Mouse (Mus musculus) heart, adult 2 months (tissue): ENCODE results near the gene Scg3. TPM values are rescaled to one million over a fixed set of nuclear protein-coding genes. Genes with fewer than 3 reads are reported as not detected.

Source experiments
- DNase-seq, 2 experiments: peaks; one replicate each; pipeline ENCODE4 v3.0.0; 2021
- H3K27ac ChIP-seq: fragments of 200-600 bp; 2 replicates; pipeline ENCODE4 v1.8.1; 2022
- H3K27me3 ChIP-seq: fragments of 200-500 bp; 2 replicates; pipeline ENCODE4 v1.6.1; 2012; ENCODE audit warnings: mild to moderate bottlenecking, low read length, inconsistent platforms, mixed read lengths; ENCODE audit not compliant: control insufficient read depth, insufficient read depth
- H3K36me3 ChIP-seq: fragments of 200-500 bp; 2 replicates; pipeline ENCODE4 v1.6.1; 2012; ENCODE audit warnings: low read length, inconsistent platforms; ENCODE audit not compliant: control insufficient read depth, insufficient read depth
- H3K4me1 ChIP-seq: fragments of 200-500 bp; 2 replicates; pipeline ENCODE4 v1.6.1; 2011; ENCODE audit warnings: low read length; ENCODE audit not compliant: control insufficient read depth, insufficient read depth
- H3K4me3 ChIP-seq: fragments of 200-600 bp; 2 replicates; pipeline ENCODE4 v1.8.1; 2022
- H3K79me2 ChIP-seq: fragments of 200-500 bp; replicated peaks from 2 replicates; pipeline ENCODE4 v1.6.1; 2012; ENCODE audit warnings: mild to moderate bottlenecking, inconsistent platforms, low read length, moderate library complexity, mixed read lengths; ENCODE audit not compliant: control insufficient read depth, insufficient read depth
- H3K9ac ChIP-seq: fragments of 200-500 bp; 2 replicates; pipeline ENCODE4 v1.6.1; 2012; ENCODE audit warnings: low read depth, mild to moderate bottlenecking, control low read depth, inconsistent platforms, low read length, mixed read lengths
- CTCF ChIP-seq: fragments of 200-600 bp; IDR thresholded peaks from 2 replicates; pipeline ENCODE4 v1.8.1; 2022; ENCODE audit warnings: antibody characterized with exemption, mild to moderate bottlenecking, moderate library complexity
- EP300 ChIP-seq: fragments of 200-500 bp; IDR thresholded peaks from 2 replicates; pipeline ENCODE4 v1.6.1; 2011; ENCODE audit warnings: low read depth, low read length, control low read depth; ENCODE audit not compliant: insufficient read depth
- POLR2A ChIP-seq: fragments of 200-500 bp; IDR thresholded peaks from 2 replicates; pipeline ENCODE4 v1.6.1; 2011; ENCODE audit warnings: mild to moderate bottlenecking, low read depth, low read length, control low read depth; ENCODE audit not compliant: insufficient read depth
- WGBS: fragments of 180-500 bp; shearing (Covaris S2); methylation state at CpG from one replicate; pipeline ENCODE4 v1.1.7; 2018; 5-methylcytosine and 5-hydroxymethylcytosine counted together
- intact Hi-C: fragments of 180-260 bp; cut with DNase I; formaldehyde crosslinking; loops from one replicate; pipeline ENCODE4 v1.15.1; 2025
- polyA plus RNA-seq: library from polyadenylated mRNA; depleted of rRNA; stranded (reverse); fragments of >200 nt; gene quantifications from 2 replicates; pipeline ENCODE4 v1.2.3, GENCODE M21; 2012; rRNA removed
- total RNA-seq, 2 experiments: library from RNA; stranded (reverse); gene quantifications; 2 replicates each; pipeline ENCODE4 v1.2.3; 2021

The Scg3 gene
- total and polyA plus RNA-seq, 3 experiments: 0.37 to 1.3 (median 0.43) TPM

- Histone ChIP-seq H3K9ac (no peak overlapping the region), H3K27me3 (no peaks in the 10 kb centered on the region), H3K36me3 (no peaks in the 10 kb centered on the region), H3K4me3 (no peak overlapping the region), H3K27ac (no peak overlapping the region), H3K79me2 (no peaks in the 10 kb centered on the region), H3K4me1 (no peaks in the 10 kb centered on the region; the same call in 1 of the 2 replicates)
- intact Hi-C loops: no loop called here
- WGBS: 78% methylated on average over 4 of the region's 4 CpGs
- TF ChIP-seq CTCF (no peak), POLR2A (no peak), EP300 (no peak)
- DNase-seq: no peak
Observed at GRCm38 (mm10) chr9:75597596-75597995, 86.3 kb downstream of the Scg3 start.

GRCm38 (mm10) chr9:75597036-75597435, 86.8 kb downstream of the Scg3 start:
- Histone ChIP-seq H3K9ac (no peak overlapping the region), H3K4me3 (no peak overlapping the region), H3K27ac (no peak overlapping the region), H3K79me2 (no peaks in the 10 kb centered on the region), H3K36me3 (no peaks in the 10 kb centered on the region), H3K27me3 (no peaks in the 10 kb centered on the region), H3K4me1 (no peaks in the 10 kb centered on the region; the same call in 1 of the 2 replicates)
- WGBS: 78% methylated on average over 13 of the region's 13 CpGs
- intact Hi-C loops: no loop called here
- TF ChIP-seq EP300 (no peak), CTCF (no peak), POLR2A (no peak)
- DNase-seq: no peak

- intact Hi-C loops: no loop called here
- WGBS: 82% methylated on average over 5 of the region's 5 CpGs
Observed at GRCm38 (mm10) chr9:75593481-75593880, 90.4 kb downstream of the Scg3 start.

More at GRCm38 (mm10) chr9:75593481-75593880, 90.4 kb downstream of the Scg3 start:
- H3K4me1 ChIP-seq: no peaks in the 10 kb centered on the region
- H3K27me3 ChIP-seq: no peaks in the 10 kb centered on the region
- H3K27ac ChIP-seq: no peak overlapping the region
- H3K4me3 ChIP-seq: no peak overlapping the region
- no peaks in the 10 kb centered on the region for H3K79me2 ChIP-seq
- no peaks in the 10 kb centered on the region for H3K36me3 ChIP-seq
- no peak overlapping the region for H3K9ac ChIP-seq
- no peak for DNase-seq
- TF ChIP-seq POLR2A: no peak
- TF ChIP-seq EP300: no peak
- no peak for TF ChIP-seq CTCF

Other genes with a start within 250 kb of the Scg3 start
- gene Leo1, start 242.5 kb downstream of the Scg3 start, total RNA-seq: 10 to 100 TPM; 12.4 to 20.4 TPM
- 3.0 and 4.6 TPM in 2 replicates for gene Leo1, start 242.5 kb downstream of the Scg3 start, polyA plus RNA-seq
- gene Tmod3, start 124.4 kb downstream of the Scg3 start, total RNA-seq: 10 to 100 TPM; 50.1 to 63.6 TPM
- gene Tmod3, start 124.4 kb downstream of the Scg3 start, polyA plus RNA-seq: 19.6 and 37.8 TPM in 2 replicates
- 1 to 10 TPM; 3.8 to 4.7 TPM for gene Tmod2, start 72.7 kb downstream of the Scg3 start, total RNA-seq
- 1.0 and 2.6 TPM in 2 replicates for gene Tmod2, start 72.7 kb downstream of the Scg3 start, polyA plus RNA-seq
- 1 to 10 TPM; 6.9 to 8.5 TPM for gene Lysmd2, start 58.3 kb downstream of the Scg3 start, total RNA-seq
- gene Lysmd2, start 58.3 kb downstream of the Scg3 start, polyA plus RNA-seq: 16.4 and 18.1 TPM in 2 replicates
- gene Bmp5, start 91.3 kb upstream of the Scg3 start, total RNA-seq: under 1 TPM; 0.65 to 0.68 TPM
- 0.43 and 0.67 TPM in 2 replicates for gene Bmp5, start 91.3 kb upstream of the Scg3 start, polyA plus RNA-seq